Mouse (Mus musculus) midbrain, embryonic 14.5 days (tissue): ENCODE results near the gene Oasl1. TPM values are rescaled to one million over a fixed set of nuclear protein-coding genes. Genes with fewer than 3 reads are reported as not detected.

ENCODE experiments used
- ATAC-seq: fragments of 200-750 bp; cut with Nextera tagmentation; 2 replicates; pipeline ENCODE4 v1.8.0; 2017; ENCODE audit warnings: moderate number of reproducible peaks, moderate library complexity; ENCODE audit not compliant: low FRiP score, low TSS enrichment
- DNase-seq: peaks from one replicate; pipeline ENCODE4 v3.0.0-alpha.2; 2015
- H3K27ac ChIP-seq: fragments of 300-500 bp; sonication (generic); replicated peaks from 2 replicates; pipeline ENCODE4 v1.5.1; 2014; ENCODE audit warnings: mild to moderate bottlenecking, low read depth, low read length, moderate library complexity
- H3K27me3 ChIP-seq: fragments of 300-500 bp; sonication (generic); 2 replicates; pipeline ENCODE4 v1.6.1; 2014; ENCODE audit warnings: low read length, control low read depth, mixed read lengths; ENCODE audit not compliant: control insufficient read depth, insufficient read depth
- H3K36me3 ChIP-seq: fragments of 300-500 bp; sonication (generic); 2 replicates; pipeline ENCODE4 v1.6.1; 2014; ENCODE audit warnings: low read length, control low read depth; ENCODE audit not compliant: control insufficient read depth, insufficient read depth
- H3K4me1 ChIP-seq: fragments of 300-500 bp; sonication (generic); 2 replicates; pipeline ENCODE4 v1.6.1; 2014; ENCODE audit warnings: mild to moderate bottlenecking, antibody characterized with exemption, low read length, control low read depth; ENCODE audit not compliant: control insufficient read depth, insufficient read depth
- H3K4me2 ChIP-seq: fragments of 300-500 bp; sonication (generic); 2 replicates; pipeline ENCODE4 v1.6.1; 2014; ENCODE audit warnings: mild to moderate bottlenecking, low read length, moderate library complexity
- H3K4me3 ChIP-seq: fragments of 300-500 bp; sonication (generic); replicated peaks from 2 replicates; pipeline ENCODE4 v1.5.1; 2014; ENCODE audit warnings: low read depth, low read length
- H3K9ac ChIP-seq: fragments of 300-500 bp; sonication (generic); replicated peaks from 2 replicates; pipeline ENCODE4 v1.6.1; 2014; ENCODE audit warnings: mild to moderate bottlenecking, low read length, moderate library complexity
- H3K9me3 ChIP-seq: fragments of 300-500 bp; sonication (generic); 2 replicates; pipeline ENCODE4 v1.6.1; 2016; ENCODE audit warnings: low read length, control low read depth, mixed read lengths; ENCODE audit not compliant: control insufficient read depth
- WGBS: fragments of 180-500 bp; shearing (Covaris S2); extraction: QIAGEN DNeasy Blood & Tissue Kit; methylation state at CpG from one replicate; pipeline ENCODE4 v1.1.7; 2014; 5-methylcytosine and 5-hydroxymethylcytosine counted together
- polyA plus RNA-seq: library from polyadenylated mRNA; unstranded; fragments of >200 nt; fragmentation: Nextera tagmentation; extraction: Ambion mirVana; gene quantifications from 2 replicates; pipeline ENCODE4 v1.2.1, GENCODE M21; 2014

The Oasl1 gene
- polyA plus RNA-seq, 1 experiment from 2014 or later = 2.0 TPM

GRCm38 (mm10) chr5:114969609-114970215 is 46.7 kb downstream of the Oasl1 start:
- Histone ChIP-seq H3K4me2 (no peak overlapping the region), H3K4me1 (no peaks in the 10 kb centered on the region), H3K9ac (no peak overlapping the region), H3K4me3 (no peak overlapping the region), H3K27me3 (no peaks in the 10 kb centered on the region), H3K9me3 (no peaks in the 10 kb centered on the region), H3K27ac (no peak overlapping the region), H3K36me3 (no peaks in the 10 kb centered on the region)
- no peak for ATAC-seq
- 66% methylated on average over 13 of the region's 13 CpGs for WGBS
- no peak for DNase-seq

GRCm38 (mm10) chr5:114970824-114971227 is 47.8 kb downstream of the Oasl1 start, which contains the start of gene Hnf1a:
Hnf1a (minus strand) TSS chr5:114971094.
- Histone ChIP-seq H3K4me1 (no peaks in the 10 kb centered on the region), H3K9ac (no peak within 1 kb of the TSS), H3K4me3 (no peak within 1 kb of the TSS), H3K27ac (no peak within 1 kb of the TSS), H3K27me3 (no peaks in the 10 kb centered on the region), H3K4me2 (no peak within 1 kb of the TSS), H3K9me3 (no peaks in the 10 kb centered on the region), H3K36me3 (no peaks in the 10 kb centered on the region)
- no peak for ATAC-seq
- 86% methylated on average over 17 of the region's 17 CpGs for WGBS
- DNase-seq = no peak

DNA sequence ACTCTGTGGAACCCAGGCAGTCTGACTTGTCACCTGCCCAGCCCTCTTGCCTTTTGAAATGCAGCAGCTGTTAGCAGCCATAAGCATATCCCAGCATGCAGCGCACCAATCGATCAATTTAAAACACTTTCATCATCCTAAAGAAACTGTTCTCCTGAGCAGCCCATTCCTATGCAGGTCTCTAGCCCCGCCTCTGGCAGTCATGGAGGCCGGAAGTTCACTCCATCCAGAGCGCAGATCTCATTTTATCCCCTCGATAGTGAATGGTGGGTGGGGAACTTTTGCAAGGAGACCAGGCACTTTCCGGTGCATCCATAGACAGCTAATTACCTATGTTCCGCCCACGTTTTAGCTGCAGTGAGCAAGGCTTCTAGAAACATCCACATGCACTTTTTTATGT is 49.2 kb downstream of the Oasl1 start:
- no peaks in the 10 kb centered on the region for H3K36me3 ChIP-seq
- no peaks in the 10 kb centered on the region for H3K9me3 ChIP-seq
- no peaks in the 10 kb centered on the region for H3K27me3 ChIP-seq
- no peak overlapping the region for H3K4me3 ChIP-seq
- no peak overlapping the region for H3K27ac ChIP-seq
- no peaks in the 10 kb centered on the region for H3K4me1 ChIP-seq
- H3K4me2 ChIP-seq = no peak overlapping the region
- WGBS = 87% methylated on average over 9 of the region's 9 CpGs
- DNase-seq (no peak), ATAC-seq (no peak)
- no peak overlapping the region for H3K9ac ChIP-seq

DNA sequence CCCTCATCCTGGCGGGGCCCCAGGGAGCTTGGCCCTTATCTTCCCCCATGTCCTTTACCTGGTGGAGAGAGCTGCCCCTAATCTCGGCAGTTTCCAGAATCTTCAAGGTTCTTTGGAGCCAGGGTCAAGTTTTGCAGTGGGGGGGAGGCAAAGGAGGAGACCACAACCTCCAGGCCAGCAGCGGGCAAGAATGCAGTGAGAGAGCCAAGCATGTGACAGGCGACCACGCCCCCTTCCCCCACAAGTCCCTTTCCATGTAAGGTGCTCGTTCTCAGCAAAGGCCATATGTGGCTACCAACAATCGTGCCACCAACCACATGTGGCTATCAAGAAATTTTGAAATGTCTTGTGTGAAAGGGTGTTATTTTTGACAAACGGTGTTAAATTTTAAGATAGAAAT is 50.1 kb downstream of the Oasl1 start:
- WGBS = 84% methylated on average over 8 of the region's 8 CpGs
- no peaks in the 10 kb centered on the region for H3K4me1 ChIP-seq
- no peak overlapping the region for H3K4me2 ChIP-seq
- H3K27me3 ChIP-seq = no peaks in the 10 kb centered on the region
- no peaks in the 10 kb centered on the region for H3K9me3 ChIP-seq
- H3K27ac ChIP-seq = no peak overlapping the region
- H3K36me3 ChIP-seq = no peaks in the 10 kb centered on the region
- no peak overlapping the region for H3K9ac ChIP-seq
- DNase-seq (no peak), ATAC-seq (no peak)
- H3K4me3 ChIP-seq = no peak overlapping the region

DNA sequence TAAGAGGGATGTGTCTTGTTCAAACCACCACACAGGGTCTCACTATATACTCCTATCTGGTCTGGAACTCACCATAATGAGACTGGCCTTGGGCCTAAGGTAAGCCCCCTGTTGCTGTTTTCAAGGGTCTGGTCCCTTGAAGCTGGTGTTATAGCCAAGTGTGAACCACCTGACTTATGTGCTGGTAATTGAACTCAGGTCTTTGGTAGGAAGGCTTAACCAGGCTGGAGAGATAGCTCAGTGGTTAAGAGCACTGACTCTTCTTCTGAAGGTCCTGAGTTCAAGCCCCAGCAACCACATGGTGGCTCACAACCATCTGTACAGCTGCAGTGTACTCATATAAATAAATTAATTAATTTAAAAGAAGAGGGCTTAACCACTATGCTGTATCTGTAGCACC is 53.9 kb downstream of the Oasl1 start:
- no peak overlapping the region for H3K4me2 ChIP-seq
- DNase-seq (no peak), ATAC-seq (no peak)
- no peak overlapping the region for H3K27ac ChIP-seq
- no peak overlapping the region for H3K4me3 ChIP-seq
- no peaks in the 10 kb centered on the region for H3K36me3 ChIP-seq
- no peak overlapping the region for H3K9ac ChIP-seq
- H3K4me1 ChIP-seq = peaks cover 7% of the 10 kb centered on the region
- no peaks in the 10 kb centered on the region for H3K9me3 ChIP-seq
- no peaks in the 10 kb centered on the region for H3K27me3 ChIP-seq

DNA sequence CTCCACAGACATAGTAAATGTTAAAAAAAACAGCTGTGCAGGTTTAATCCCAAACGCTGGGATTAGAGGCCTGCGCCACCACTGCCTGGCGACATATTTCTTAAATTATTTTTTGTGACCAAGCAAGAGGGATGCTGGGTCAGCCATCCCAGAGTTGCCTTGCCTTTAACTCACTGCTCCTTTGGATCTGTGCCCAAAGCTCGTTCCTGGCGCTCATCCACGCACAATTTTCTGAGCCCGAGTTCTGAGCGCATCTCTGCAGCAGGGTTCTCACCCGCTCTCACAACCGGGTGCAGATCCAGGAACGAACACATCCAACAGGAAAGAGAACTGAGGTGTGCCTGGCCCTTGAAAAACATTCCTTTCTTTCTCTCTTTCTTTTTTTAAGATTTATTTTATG is 55.4 kb downstream of the Oasl1 start:
- DNase-seq (peak; percentile 5), ATAC-seq (no peak)
- H3K9me3 ChIP-seq = no peaks in the 10 kb centered on the region
- H3K4me3 ChIP-seq = no peak overlapping the region
- 69% methylated on average over 11 of the region's 11 CpGs for WGBS
- no peak overlapping the region for H3K9ac ChIP-seq
- no peak overlapping the region for H3K4me2 ChIP-seq
- H3K27me3 ChIP-seq = no peaks in the 10 kb centered on the region
- peaks cover 7% of the 10 kb centered on the region for H3K4me1 ChIP-seq
- no peaks in the 10 kb centered on the region for H3K36me3 ChIP-seq
- no peak overlapping the region for H3K27ac ChIP-seq

DNA sequence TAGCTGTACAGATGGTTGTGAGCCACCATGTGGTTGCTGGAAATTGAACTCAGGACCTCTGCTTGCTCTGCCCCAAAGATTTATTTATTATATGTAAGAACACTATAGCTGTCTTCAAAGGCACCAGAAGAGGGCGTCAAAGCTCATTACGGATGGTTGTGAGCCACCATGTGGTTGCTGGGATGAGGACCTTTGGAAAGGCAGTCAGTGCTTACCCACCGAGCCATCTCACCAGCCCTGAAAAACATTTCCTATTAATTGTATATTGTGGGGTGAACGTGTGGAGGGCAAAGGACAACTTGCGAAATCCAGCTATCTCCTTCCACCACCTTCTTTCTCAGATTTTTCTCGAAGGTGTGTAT is 55.8 kb downstream of the Oasl1 start:
- peaks cover 7% of the 10 kb centered on the region for H3K4me1 ChIP-seq

GRCm38 (mm10) chr5:114979250-114980121 is 56.4 kb downstream of the Oasl1 start:
- ATAC-seq (no peak), DNase-seq (peak; percentile 88)
- Histone ChIP-seq H3K9ac (no peak overlapping the region; the same call in 1 of the 2 replicates), H3K4me3 (peak overlapping the region; percentile 31), H3K27ac (no peak overlapping the region), H3K4me1 (peaks cover 7% of the 10 kb centered on the region), H3K4me2 (peak overlapping the region; percentile 58), H3K36me3 (no peaks in the 10 kb centered on the region), H3K9me3 (no peaks in the 10 kb centered on the region), H3K27me3 (no peaks in the 10 kb centered on the region)
- WGBS = 4% methylated on average over 32 of the region's 32 CpGs

More for the DNA sequence above, 55.8 kb downstream of the Oasl1 start:
- Histone ChIP-seq H3K36me3 (no peaks in the 10 kb centered on the region), H3K27me3 (no peaks in the 10 kb centered on the region), H3K27ac (no peak overlapping the region), H3K4me3 (no peak overlapping the region), H3K4me2 (peak overlapping the region; percentile 58), H3K9me3 (no peaks in the 10 kb centered on the region), H3K9ac (no peak overlapping the region; the same call in 1 of the 2 replicates)
- peak; percentile 61 for DNase-seq
- no peak; the same call in 1 of the 2 replicates for ATAC-seq
- WGBS = 4% methylated on average over 6 of the region's 6 CpGs
